Mouse (Mus musculus) ovary, adult 18-20 months (tissue): Measurements from ENCODE around the gene As3mt.

ENCODE experiments used
- DNase-seq: peaks from one replicate; pipeline ENCODE4 v3.0.0; 2022; ENCODE audit warnings: low spot score, mixed read lengths

Gene As3mt

GRCm38 (mm10) chr19:46707296-46708151 lies at the start of gene As3mt:
TSS of gene As3mt (plus strand) at chr19:46707458.
- peak; percentile 71 for DNase-seq

GRCm38 (mm10) chr19:46658348-46658747 lies 48.9 kb upstream of the As3mt start:
- no peak for DNase-seq

- no peak for DNase-seq
Measured at GRCm38 (mm10) chr19:46658851-46659250, 48.4 kb upstream of the As3mt start.

- no peak for DNase-seq
Measured at GRCm38 (mm10) chr19:46661511-46661910, 45.7 kb upstream of the As3mt start.

- DNase-seq: no peak
Measured at GRCm38 (mm10) chr19:46662214-46662613, 45.0 kb upstream of the As3mt start.

GRCm38 (mm10) chr19:46662784-46663183 lies 44.5 kb upstream of the As3mt start:
- no peak for DNase-seq

GRCm38 (mm10) chr19:46665474-46665873 lies 41.8 kb upstream of the As3mt start:
- DNase-seq: no peak

- no peak for DNase-seq
Measured at GRCm38 (mm10) chr19:46667300-46667699, 40.0 kb upstream of the As3mt start.

- no peak for DNase-seq
Measured at GRCm38 (mm10) chr19:46668263-46668662, 39.0 kb upstream of the As3mt start.

- DNase-seq: no peak
Measured at GRCm38 (mm10) chr19:46669802-46670201, 37.5 kb upstream of the As3mt start.

GRCm38 (mm10) chr19:46670691-46671090 lies 36.6 kb upstream of the As3mt start:
- no peak for DNase-seq

GRCm38 (mm10) chr19:46672766-46673418 lies 34.4 kb upstream of the As3mt start, which contains the start of gene Cyp17a1:
TSS of gene Cyp17a1 (minus strand) at chr19:46673172.
- DNase-seq: peak; percentile 72

GRCm38 (mm10) chr19:46675641-46676040 lies 31.6 kb upstream of the As3mt start:
- DNase-seq: no peak

GRCm38 (mm10) chr19:46679720-46680383 lies 27.4 kb upstream of the As3mt start:
- DNase-seq: no peak

GRCm38 (mm10) chr19:46689460-46690372 lies 17.5 kb upstream of the As3mt start, which contains the start of gene Borcs7:
TSS of gene Borcs7 (plus strand) at chr19:46689906.
- DNase-seq: peak; percentile 75

- no peak for DNase-seq
Measured at GRCm38 (mm10) chr19:46690387-46690786, 16.9 kb upstream of the As3mt start.

- no peak for DNase-seq
Measured at GRCm38 (mm10) chr19:46691078-46691477, 16.2 kb upstream of the As3mt start.

- DNase-seq: no peak
Measured at GRCm38 (mm10) chr19:46693146-46693545, 14.1 kb upstream of the As3mt start.

- no peak for DNase-seq
Measured at GRCm38 (mm10) chr19:46696482-46696881, 10.8 kb upstream of the As3mt start.

- no peak for DNase-seq
Measured at GRCm38 (mm10) chr19:46696943-46697342, 10.3 kb upstream of the As3mt start.

GRCm38 (mm10) chr19:46697840-46698517 lies 9.3 kb upstream of the As3mt start:
- DNase-seq: no peak
